Mouse (Mus musculus) heart, embryonic 10.5 days (tissue): ENCODE results near the gene Rmdn3. TPM values are rescaled to one million over a fixed set of nuclear protein-coding genes. Genes with fewer than 3 reads are reported as not detected.

Source experiments
- DNase-seq: peaks from one replicate; pipeline ENCODE4 v3.0.0-alpha.2; 2017; ENCODE audit warnings: low spot score
- H3K27ac ChIP-seq: fragments of 300-500 bp; sonication (generic); 2 replicates; pipeline ENCODE4 v1.5.1; 2016; ENCODE audit warnings: mild to moderate bottlenecking
- H3K27me3 ChIP-seq: fragments of 300-500 bp; sonication (generic); 2 replicates; pipeline ENCODE4 v1.6.1; 2016; ENCODE audit warnings: mild to moderate bottlenecking; ENCODE audit not compliant: poor library complexity, insufficient read depth, severe bottlenecking
- H3K36me3 ChIP-seq: fragments of 300-500 bp; sonication (generic); 2 replicates; pipeline ENCODE4 v1.6.1; 2016; ENCODE audit warnings: mild to moderate bottlenecking, moderate library complexity
- H3K4me1 ChIP-seq: fragments of 300-500 bp; sonication (generic); 2 replicates; pipeline ENCODE4 v1.6.1; 2016; ENCODE audit warnings: mild to moderate bottlenecking
- H3K4me3 ChIP-seq: fragments of 300-500 bp; sonication (generic); 2 replicates; pipeline ENCODE4 v1.5.1; 2016; ENCODE audit warnings: mild to moderate bottlenecking, moderate library complexity
- H3K9me3 ChIP-seq: fragments of 300-500 bp; sonication (generic); 2 replicates; pipeline ENCODE4 v1.6.1; 2016; ENCODE audit warnings: mild to moderate bottlenecking, moderate library complexity
- WGBS: fragments of 180-500 bp; shearing (Covaris S2); methylation state at CpG from one replicate; pipeline ENCODE4 v1.1.7; 2016; 5-methylcytosine and 5-hydroxymethylcytosine counted together
- polyA plus RNA-seq: library from polyadenylated mRNA; unstranded; fragments of >200 nt; fragmentation: Nextera tagmentation; extraction: Ambion mirVana; gene quantifications from 2 replicates; pipeline ENCODE4 v1.2.1, GENCODE M21; 2016

Gene Rmdn3
- polyA plus RNA-seq, 1 experiment from 2014 or later: 43.8 TPM

- WGBS: 15% methylated on average over 20 of the region's 20 CpGs
- Histone ChIP-seq H3K36me3 (peaks cover 20% of the 10 kb centered on the region), H3K4me1 (peaks cover 16% of the 10 kb centered on the region), H3K27me3 (no peaks in the 10 kb centered on the region), H3K4me3 (peak overlapping the region; percentile 88), H3K9me3 (no peaks in the 10 kb centered on the region), H3K27ac (peak overlapping the region; percentile 92)
- no peak for DNase-seq
These were observed 43.5 kb downstream of the Rmdn3 start for GRCm38 (mm10) chr2:119113121-119113925.

DNA sequence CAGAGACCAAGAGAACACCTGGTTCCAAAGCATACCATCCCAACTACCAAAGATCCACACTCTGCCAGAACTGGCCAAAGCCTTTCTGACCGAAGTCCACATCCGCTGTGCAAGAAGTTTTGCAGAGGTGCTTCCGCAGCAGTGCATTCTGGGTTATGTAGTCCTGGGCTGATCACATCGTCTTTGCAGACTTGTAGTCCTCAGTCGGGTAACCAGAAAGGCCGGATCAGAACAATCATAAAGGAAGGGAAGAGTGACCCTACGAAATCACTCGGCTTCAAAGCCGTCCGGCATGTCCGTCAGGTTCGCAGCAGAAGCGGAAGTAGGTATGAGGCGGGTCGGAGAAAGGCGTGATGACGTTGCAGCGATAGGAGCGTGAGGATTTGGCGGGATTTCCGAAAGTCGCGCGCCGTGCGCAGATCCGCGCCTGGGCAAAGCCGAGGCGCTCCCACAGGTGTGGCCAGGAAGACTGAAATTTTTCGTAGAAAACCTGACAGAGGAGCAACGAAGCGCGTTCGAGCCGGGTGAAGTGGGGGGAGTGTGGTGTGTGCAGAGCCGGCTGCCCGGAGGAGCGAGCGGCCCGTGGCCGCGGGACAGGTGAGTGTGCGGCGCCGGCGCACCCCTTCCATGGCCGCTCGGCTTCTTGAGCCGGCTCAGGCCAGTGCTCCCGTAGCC lies 44.3 kb downstream of the Rmdn3 start, which contains the start of gene Rad51:
Gene Rad51 (plus strand): TSS at position 356 of the 675 bp plus-strand sequence.
- Histone ChIP-seq H3K27ac (peak within 1 kb of the TSS; percentile 92), H3K4me1 (peaks cover 16% of the 10 kb centered on the region), H3K9me3 (no peaks in the 10 kb centered on the region), H3K4me3 (peak within 1 kb of the TSS; percentile 88), H3K36me3 (peaks cover 18% of the 10 kb centered on the region), H3K27me3 (no peaks in the 10 kb centered on the region)
- WGBS: under 1% methylated on average over 51 of the region's 51 CpGs
- DNase-seq: peak; percentile 95

DNA sequence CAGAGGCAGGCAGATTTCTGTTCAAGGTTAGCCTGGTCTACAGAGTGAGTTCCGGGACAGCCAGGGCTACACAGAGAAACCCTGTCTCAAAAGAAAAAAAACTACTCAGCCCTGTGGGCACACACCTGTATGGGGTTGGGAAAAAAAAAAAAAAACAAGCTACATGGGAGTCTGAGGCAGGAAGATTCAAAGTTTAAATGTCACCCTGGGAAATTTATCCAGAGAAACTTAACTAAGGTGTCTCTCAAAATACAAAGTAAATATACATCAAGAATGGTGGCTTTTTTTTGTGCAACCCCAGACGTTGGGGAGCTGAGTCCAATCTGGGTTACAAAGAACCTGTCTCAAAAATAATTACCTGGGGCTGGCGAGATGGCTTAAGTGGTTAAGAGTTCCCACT lies 45.8 kb downstream of the Rmdn3 start:
- no peak for DNase-seq
- Histone ChIP-seq H3K36me3 (peaks cover 13% of the 10 kb centered on the region; the same call in 1 of the 2 replicates), H3K9me3 (no peaks in the 10 kb centered on the region), H3K4me1 (peaks cover 16% of the 10 kb centered on the region), H3K4me3 (no peak overlapping the region), H3K27me3 (no peaks in the 10 kb centered on the region), H3K27ac (no peak overlapping the region)
- 89% methylated on average over 3 of the region's 3 CpGs for WGBS

GRCm38 (mm10) chr2:119108554-119108953 lies 48.3 kb downstream of the Rmdn3 start:
- peaks cover 26% of the 10 kb centered on the region; the same call in 1 of the 2 replicates for H3K36me3 ChIP-seq
- H3K4me3 ChIP-seq: no peak overlapping the region
- peak; percentile 87 for DNase-seq
- peaks cover 7% of the 10 kb centered on the region for H3K4me1 ChIP-seq
- H3K9me3 ChIP-seq: no peaks in the 10 kb centered on the region
- WGBS: 48% methylated on average over 4 of the region's 4 CpGs
- H3K27ac ChIP-seq: no peak overlapping the region
- no peaks in the 10 kb centered on the region for H3K27me3 ChIP-seq

- Histone ChIP-seq H3K4me3 (no peak overlapping the region), H3K4me1 (no peaks in the 10 kb centered on the region), H3K27ac (no peak overlapping the region), H3K9me3 (no peaks in the 10 kb centered on the region), H3K36me3 (peaks cover 46% of the 10 kb centered on the region), H3K27me3 (no peaks in the 10 kb centered on the region)
- DNase-seq: no peak
- WGBS: 81% methylated on average over 5 of the region's 5 CpGs
These were observed 50.3 kb downstream of the Rmdn3 start for GRCm38 (mm10) chr2:119106583-119106982.

GRCm38 (mm10) chr2:119101552-119101951 lies 55.3 kb downstream of the Rmdn3 start:
- H3K27ac ChIP-seq: no peak overlapping the region
- no peaks in the 10 kb centered on the region for H3K4me1 ChIP-seq
- no peaks in the 10 kb centered on the region for H3K9me3 ChIP-seq
- no peak overlapping the region for H3K4me3 ChIP-seq
- no peaks in the 10 kb centered on the region for H3K27me3 ChIP-seq
- peaks cover 62% of the 10 kb centered on the region for H3K36me3 ChIP-seq
- DNase-seq: no peak

Other genes with a start within 250 kb of the Rmdn3 start
- 18.8 and 20.1 TPM in 2 replicates for gene Chst14, start 230.5 kb downstream of the Rmdn3 start, polyA plus RNA-seq
- gene Ccdc32, start 127.6 kb downstream of the Rmdn3 start, polyA plus RNA-seq: 16.3 and 18.5 TPM in 2 replicates
- gene Rpusd2, start 122.2 kb downstream of the Rmdn3 start, polyA plus RNA-seq: 5.1 and 6.2 TPM in 2 replicates
- 36.1 and 36.3 TPM in 2 replicates for gene Knl1, start 109.9 kb downstream of the Rmdn3 start, polyA plus RNA-seq
- 45.1 and 54.8 TPM in 2 replicates for gene Rad51, start 44.2 kb downstream of the Rmdn3 start, polyA plus RNA-seq
- gene Gchfr, start 10.7 kb upstream of the Rmdn3 start, polyA plus RNA-seq: 7.4 and 9.1 TPM in 2 replicates
- 0.48 and 0.71 TPM in 2 replicates for gene Gm14137, start 17.5 kb upstream of the Rmdn3 start, polyA plus RNA-seq
- 46.4 and 50.4 TPM in 2 replicates for gene Zfyve19, start 51.6 kb upstream of the Rmdn3 start, polyA plus RNA-seq
- 14.8 and 19.5 TPM in 2 replicates for gene Dnajc17, start 51.8 kb upstream of the Rmdn3 start, polyA plus RNA-seq
- 0.18 TPM in 1 of 2 replicates, not detected in the other for gene Ppp1r14d, start 72.9 kb upstream of the Rmdn3 start, polyA plus RNA-seq
- gene Spint1, start 80.3 kb upstream of the Rmdn3 start, polyA plus RNA-seq: 2.6 and 8.8 TPM in 2 replicates
- gene Rhov, start 114.2 kb upstream of the Rmdn3 start, polyA plus RNA-seq: 0.39 TPM in 1 of 2 replicates, not detected in the other
- 17.4 and 18.6 TPM in 2 replicates for gene Vps18, start 131.7 kb upstream of the Rmdn3 start, polyA plus RNA-seq
- 6.0 and 7.5 TPM in 2 replicates for gene Dll4, start 168.8 kb upstream of the Rmdn3 start, polyA plus RNA-seq
- gene Chac1, start 194.2 kb upstream of the Rmdn3 start, polyA plus RNA-seq: 0.55 and 0.69 TPM in 2 replicates